Mouse (Mus musculus) hindbrain, embryonic 16.5 days (tissue): Measurements from ENCODE around the gene Bbs2. TPM values are rescaled to one million over a fixed set of nuclear protein-coding genes. Genes with fewer than 3 reads are reported as not detected.

Source experiments
- ATAC-seq: fragments of 200-750 bp; cut with Nextera tagmentation; 2 replicates; pipeline ENCODE4 v1.8.0; 2017; ENCODE audit warnings: moderate TSS enrichment, moderate library complexity
- H3K27ac ChIP-seq: fragments of 300-500 bp; sonication (generic); 2 replicates; pipeline ENCODE4 v1.5.1; 2014; ENCODE audit warnings: low read depth, mild to moderate bottlenecking, control low read depth, low read length, moderate library complexity
- H3K27me3 ChIP-seq: fragments of 300-500 bp; sonication (generic); replicated peaks from 2 replicates; pipeline ENCODE4 v1.6.1; 2014; ENCODE audit warnings: low read length; ENCODE audit not compliant: control insufficient read depth, insufficient read depth
- H3K36me3 ChIP-seq: fragments of 300-500 bp; sonication (generic); 2 replicates; pipeline ENCODE4 v1.6.1; 2014; ENCODE audit warnings: mild to moderate bottlenecking, low read length, moderate library complexity, mixed read lengths; ENCODE audit not compliant: control insufficient read depth, insufficient read depth
- H3K4me1 ChIP-seq: fragments of 300-500 bp; sonication (generic); 2 replicates; pipeline ENCODE4 v1.6.1; 2014; ENCODE audit warnings: low read depth, low read length; ENCODE audit not compliant: control insufficient read depth, insufficient read depth
- H3K4me2 ChIP-seq: fragments of 300-500 bp; sonication (generic); 2 replicates; pipeline ENCODE4 v1.6.1; 2014; ENCODE audit warnings: mild to moderate bottlenecking, low read length, control low read depth, moderate library complexity
- H3K4me3 ChIP-seq: fragments of 300-500 bp; sonication (generic); 2 replicates; pipeline ENCODE4 v1.5.1; 2014; ENCODE audit warnings: mild to moderate bottlenecking, low read length, control low read depth, moderate library complexity
- H3K9ac ChIP-seq: fragments of 300-500 bp; sonication (generic); 2 replicates; pipeline ENCODE4 v1.6.1; 2014; ENCODE audit warnings: low read depth, mild to moderate bottlenecking, control low read depth, low read length, moderate library complexity
- H3K9me3 ChIP-seq: fragments of 300-500 bp; sonication (generic); 2 replicates; pipeline ENCODE4 v1.6.1; 2014; ENCODE audit warnings: mild to moderate bottlenecking, low read length, moderate library complexity; ENCODE audit not compliant: control insufficient read depth
- WGBS: fragments of 180-500 bp; shearing (Covaris S2); extraction: QIAGEN DNeasy Blood & Tissue Kit; methylation state at CpG from one replicate; pipeline ENCODE4 v1.1.7; 2014; 5-methylcytosine and 5-hydroxymethylcytosine counted together
- polyA plus RNA-seq: library from polyadenylated mRNA; unstranded; fragments of >200 nt; fragmentation: Nextera tagmentation; extraction: Ambion mirVana; gene quantifications from 2 replicates; pipeline ENCODE4 v1.2.1, GENCODE M21; 2015

Bbs2 gene
- polyA plus RNA-seq, 1 experiment from 2014 or later: 22.0 TPM

DNA sequence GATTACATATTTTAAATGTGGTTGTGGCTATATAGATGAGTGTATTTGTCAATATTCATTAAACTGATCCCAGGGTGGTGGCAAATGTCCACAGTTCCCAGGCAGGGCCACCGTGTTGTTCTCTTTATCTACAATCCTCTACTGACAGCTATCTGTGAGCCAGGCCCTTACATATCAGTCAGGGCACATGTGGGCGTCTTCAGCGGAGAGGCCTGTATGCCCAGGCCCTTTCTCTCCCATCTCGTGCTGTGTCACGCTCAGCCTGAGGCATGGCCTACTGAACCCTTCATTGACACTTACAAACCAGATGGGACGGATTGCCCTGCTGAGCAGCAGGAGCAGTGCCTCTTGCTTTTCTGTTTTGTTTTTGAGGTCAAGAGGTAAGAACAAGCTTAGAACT is 10.7 kb upstream of the Bbs2 start:
- H3K9ac ChIP-seq: no peak overlapping the region
- H3K4me2 ChIP-seq: no peak overlapping the region
- H3K4me3 ChIP-seq: no peak overlapping the region
- no peaks in the 10 kb centered on the region for H3K36me3 ChIP-seq
- H3K27ac ChIP-seq: no peak overlapping the region
- H3K9me3 ChIP-seq: no peaks in the 10 kb centered on the region
- ATAC-seq: no peak
- H3K27me3 ChIP-seq: no peaks in the 10 kb centered on the region
- 57% methylated on average over 6 of the region's 6 CpGs for WGBS
- no peaks in the 10 kb centered on the region for H3K4me1 ChIP-seq

DNA sequence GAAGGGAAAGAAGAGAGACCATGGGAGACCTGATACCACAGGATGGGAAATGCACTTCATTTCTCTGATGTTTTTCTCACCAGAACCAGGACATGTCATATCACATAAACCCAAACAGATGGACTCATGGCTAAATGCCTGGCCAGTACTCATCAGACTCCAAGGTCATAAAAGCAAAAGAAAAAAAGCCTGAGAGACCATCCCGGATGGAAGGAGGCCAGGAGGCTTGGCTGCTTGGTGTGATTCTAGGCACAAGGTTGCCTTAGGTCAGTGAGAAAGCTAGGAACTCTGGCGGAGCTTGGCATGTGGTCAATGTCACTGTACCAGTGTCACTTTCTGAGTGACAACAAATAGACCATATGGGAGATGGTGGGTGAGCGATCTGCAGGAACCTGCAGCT is 9.1 kb upstream of the Bbs2 start:
- no peak for ATAC-seq
- H3K4me2 ChIP-seq: no peak overlapping the region
- no peaks in the 10 kb centered on the region for H3K27me3 ChIP-seq
- H3K9ac ChIP-seq: no peak overlapping the region
- no peaks in the 10 kb centered on the region for H3K9me3 ChIP-seq
- 79% methylated on average over 3 of the region's 3 CpGs for WGBS
- no peaks in the 10 kb centered on the region for H3K4me1 ChIP-seq
- H3K36me3 ChIP-seq: no peaks in the 10 kb centered on the region
- H3K4me3 ChIP-seq: no peak overlapping the region
- H3K27ac ChIP-seq: no peak overlapping the region

DNA sequence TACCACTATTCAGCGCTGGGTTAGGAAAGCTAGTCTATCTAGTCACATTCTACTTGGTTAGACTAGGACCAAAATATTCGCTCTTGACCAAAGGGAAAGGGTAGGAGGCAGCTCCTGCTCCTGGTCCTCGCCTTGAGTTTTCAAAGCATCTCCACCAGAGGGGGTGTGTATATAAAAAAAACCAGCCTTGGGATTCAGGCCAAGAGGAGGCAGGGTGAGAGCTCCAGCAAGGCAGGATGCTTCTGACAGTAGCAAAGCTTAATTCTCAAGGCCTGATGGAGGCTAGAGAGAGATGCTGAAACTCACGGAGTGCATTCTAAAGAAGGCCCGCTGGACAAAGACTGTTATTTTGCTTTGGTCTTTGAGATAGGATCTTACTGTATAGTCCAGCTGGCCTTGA is 5.4 kb upstream of the Bbs2 start:
- Histone ChIP-seq H3K36me3 (no peaks in the 10 kb centered on the region), H3K4me3 (no peak overlapping the region), H3K4me2 (no peak overlapping the region), H3K9me3 (no peaks in the 10 kb centered on the region), H3K27me3 (no peaks in the 10 kb centered on the region), H3K4me1 (no peaks in the 10 kb centered on the region), H3K9ac (no peak overlapping the region), H3K27ac (no peak overlapping the region)
- 51% methylated on average over 5 of the region's 5 CpGs for WGBS
- no peak for ATAC-seq

DNA sequence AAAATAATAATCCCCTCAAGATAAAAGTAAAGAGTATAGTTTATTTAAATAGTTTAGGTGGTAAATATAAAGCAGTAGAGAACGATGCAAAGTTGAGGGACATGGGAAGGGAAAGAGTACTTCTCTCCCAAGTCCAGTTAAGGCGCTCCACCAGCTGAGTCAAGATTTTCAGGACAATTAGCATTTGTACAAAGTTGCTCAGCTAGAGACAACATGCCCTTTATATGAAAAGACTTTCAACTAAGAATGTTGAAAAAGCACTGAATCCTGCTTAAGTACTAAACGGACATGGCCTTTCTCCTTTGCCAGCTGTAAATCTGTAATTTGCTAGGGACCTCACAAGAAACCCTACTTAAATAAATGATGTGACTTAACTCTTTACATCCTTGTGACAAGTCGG is 268 bp upstream of the Bbs2 start:
- H3K4me3 ChIP-seq: peak overlapping the region; percentile 55
- H3K9ac ChIP-seq: peak overlapping the region; percentile 72
- no peak for ATAC-seq
- H3K4me1 ChIP-seq: peaks cover 9% of the 10 kb centered on the region
- H3K27ac ChIP-seq: peak overlapping the region; percentile 95
- H3K27me3 ChIP-seq: no peaks in the 10 kb centered on the region
- 31% methylated on average over 4 of the region's 4 CpGs for WGBS
- no peaks in the 10 kb centered on the region for H3K36me3 ChIP-seq
- no peaks in the 10 kb centered on the region for H3K9me3 ChIP-seq
- peak overlapping the region; percentile 76 for H3K4me2 ChIP-seq

DNA sequence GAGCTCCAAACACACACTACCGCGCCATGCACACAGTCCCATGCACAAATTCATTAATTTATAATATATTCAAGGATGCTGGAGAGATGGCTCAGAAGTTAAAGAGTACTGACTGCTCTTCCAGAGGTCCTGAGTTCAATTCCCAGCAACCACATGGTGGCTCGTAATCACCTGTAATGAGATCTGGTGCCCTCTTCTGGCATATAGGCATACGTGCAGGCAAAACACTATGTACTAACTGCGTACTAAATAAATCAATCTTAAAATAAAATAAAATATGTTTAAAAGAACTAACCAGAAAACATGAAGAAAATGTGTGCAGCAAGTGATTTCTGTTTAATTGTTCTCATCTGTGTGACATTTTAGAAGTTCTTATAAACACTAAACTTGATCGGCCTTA is 4.4 kb downstream of the Bbs2 start:
- Histone ChIP-seq H3K9ac (no peak overlapping the region), H3K4me1 (peaks cover 9% of the 10 kb centered on the region), H3K27me3 (no peaks in the 10 kb centered on the region), H3K27ac (no peak overlapping the region), H3K4me3 (no peak overlapping the region), H3K36me3 (peaks cover 2% of the 10 kb centered on the region; the same call in 1 of the 2 replicates), H3K4me2 (no peak overlapping the region), H3K9me3 (no peaks in the 10 kb centered on the region)
- WGBS: 78% methylated on average over 6 of the region's 6 CpGs
- ATAC-seq: no peak

DNA sequence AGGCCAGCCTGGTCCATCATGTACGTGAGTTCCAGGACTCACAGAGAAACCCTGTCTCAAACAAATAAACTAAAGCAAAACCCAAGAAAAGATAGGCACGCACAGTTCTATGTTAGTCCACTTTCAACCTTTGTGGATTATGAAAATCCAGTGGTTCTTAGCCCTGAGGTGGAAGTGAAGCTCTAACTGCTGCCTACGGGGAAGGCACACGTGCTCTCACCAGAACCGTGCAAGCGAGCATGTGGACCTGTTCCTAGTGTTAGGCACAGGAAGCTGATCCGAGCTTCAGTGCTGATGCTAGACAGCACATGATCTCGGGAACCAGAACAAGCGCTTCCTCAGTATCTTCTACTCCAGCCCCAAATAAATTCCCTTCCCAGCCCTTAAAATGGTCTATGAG is 5.9 kb downstream of the Bbs2 start:
- Histone ChIP-seq H3K4me2 (no peak overlapping the region), H3K4me3 (no peak overlapping the region), H3K4me1 (peaks cover 5% of the 10 kb centered on the region), H3K9me3 (no peaks in the 10 kb centered on the region), H3K27ac (no peak overlapping the region), H3K36me3 (peaks cover 7% of the 10 kb centered on the region; the same call in 1 of the 2 replicates), H3K9ac (no peak overlapping the region), H3K27me3 (no peaks in the 10 kb centered on the region)
- no peak for ATAC-seq
- WGBS: 94% methylated on average over 9 of the region's 9 CpGs

DNA sequence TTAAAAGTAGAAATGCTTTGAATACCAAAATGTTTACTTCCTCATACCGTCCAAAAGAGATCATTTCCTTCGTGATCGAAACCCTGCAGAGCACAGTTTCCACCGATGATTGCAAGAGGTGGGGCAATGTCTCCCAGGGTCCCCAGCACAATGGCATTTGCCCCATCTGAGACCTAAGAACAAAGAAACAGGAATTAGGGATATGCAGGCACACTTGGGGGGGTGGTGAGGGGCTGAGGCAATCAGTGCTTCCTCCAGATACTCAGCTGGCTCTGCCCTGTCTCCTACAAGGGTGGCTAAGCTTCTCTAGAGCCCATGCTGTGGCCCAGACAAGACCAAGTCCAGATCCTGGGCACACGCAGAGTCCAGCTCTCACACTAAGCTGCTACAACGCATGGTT is 9.0 kb downstream of the Bbs2 start:
- WGBS: 60% methylated on average over 6 of the region's 6 CpGs
- Histone ChIP-seq H3K4me3 (no peak overlapping the region), H3K27ac (no peak overlapping the region), H3K27me3 (no peaks in the 10 kb centered on the region), H3K4me2 (no peak overlapping the region), H3K36me3 (peaks cover 7% of the 10 kb centered on the region; the same call in 1 of the 2 replicates), H3K9me3 (no peaks in the 10 kb centered on the region), H3K9ac (no peak overlapping the region), H3K4me1 (no peaks in the 10 kb centered on the region)
- ATAC-seq: no peak

DNA sequence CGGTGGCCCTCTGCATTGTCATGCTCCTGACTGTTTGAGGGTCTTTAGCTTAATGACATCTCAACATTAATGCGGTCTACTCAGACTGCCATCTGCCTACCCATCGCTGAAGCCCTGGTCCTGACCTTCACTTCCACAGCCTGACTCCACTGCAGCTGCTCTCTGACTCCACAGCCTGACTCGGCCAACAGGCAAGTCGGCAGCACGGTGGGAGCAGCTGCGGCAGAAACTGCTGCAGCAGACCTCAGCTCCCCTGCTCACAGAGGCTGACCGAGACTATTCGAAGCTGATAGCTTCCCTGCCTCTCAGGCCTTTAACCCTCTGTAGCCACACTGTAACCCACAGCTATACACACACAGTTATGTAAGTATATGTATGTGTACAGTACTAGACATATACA is 10.8 kb downstream of the Bbs2 start:
- H3K27ac ChIP-seq: no peak overlapping the region
- H3K4me2 ChIP-seq: no peak overlapping the region
- peaks cover 7% of the 10 kb centered on the region; the same call in 1 of the 2 replicates for H3K36me3 ChIP-seq
- 76% methylated on average over 9 of the region's 9 CpGs for whole genome bisulfite sequencing
- no peak for ATAC-seq
- no peak overlapping the region for H3K4me3 ChIP-seq
- no peaks in the 10 kb centered on the region for H3K4me1 ChIP-seq
- no peak overlapping the region for H3K9ac ChIP-seq
- H3K9me3 ChIP-seq: no peaks in the 10 kb centered on the region
- H3K27me3 ChIP-seq: no peaks in the 10 kb centered on the region

DNA sequence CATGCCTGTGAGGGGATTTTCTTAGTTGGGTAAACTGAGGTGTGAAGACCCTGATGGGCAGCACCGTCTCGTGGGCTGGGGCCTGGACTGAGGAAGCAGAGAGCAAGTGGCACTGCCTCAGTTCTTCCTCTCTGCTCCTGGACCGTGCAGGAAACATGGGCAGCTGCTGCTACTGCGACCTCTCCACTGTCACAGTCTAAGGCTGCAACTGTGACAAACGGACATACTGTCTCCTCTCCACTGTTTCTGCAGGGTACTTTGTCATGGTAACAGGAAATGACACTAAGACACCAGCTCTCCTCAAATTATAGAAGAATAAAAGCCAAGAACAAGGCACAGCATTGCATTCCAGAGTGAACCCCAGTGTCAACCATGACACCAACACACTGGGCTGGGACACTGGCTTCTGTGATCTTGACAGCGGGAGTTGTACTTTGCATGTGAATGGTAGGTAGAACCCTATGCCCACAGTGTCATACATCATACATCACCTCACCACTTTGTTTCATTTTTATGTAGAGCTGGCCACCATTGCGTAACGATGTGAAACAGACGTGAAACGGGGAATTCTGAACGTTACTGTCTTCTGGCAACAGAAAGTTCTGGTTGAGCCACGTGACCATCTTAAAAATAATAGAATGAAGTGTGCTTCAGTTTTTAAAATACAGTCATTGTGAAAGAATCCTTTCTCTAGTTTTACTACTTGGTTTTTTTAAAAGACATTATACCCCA is 22.1 kb downstream of the Bbs2 start:
- no peak overlapping the region for H3K9ac ChIP-seq
- H3K27ac ChIP-seq: no peak overlapping the region
- H3K9me3 ChIP-seq: no peaks in the 10 kb centered on the region
- peaks cover 5% of the 10 kb centered on the region for H3K36me3 ChIP-seq
- ATAC-seq: no peak
- no peak overlapping the region for H3K4me2 ChIP-seq
- H3K4me3 ChIP-seq: no peak overlapping the region
- WGBS: 64% methylated on average over 12 of the region's 12 CpGs
- no peaks in the 10 kb centered on the region for H3K4me1 ChIP-seq
- H3K27me3 ChIP-seq: no peaks in the 10 kb centered on the region
